Mouse (Mus musculus) heart, postnatal 0 days (tissue): ENCODE data around the gene Rbms3. TPM values are rescaled to one million over a fixed set of nuclear protein-coding genes. Genes with fewer than 3 reads are reported as not detected.

Source experiments
- ATAC-seq: fragments of 200-750 bp; cut with Nextera tagmentation; 2 replicates; pipeline ENCODE4 v1.8.0; 2017; ENCODE audit warnings: low read depth, moderate number of reproducible peaks, moderate library complexity; ENCODE audit not compliant: insufficient read depth
- DNase-seq: peaks from one replicate; pipeline ENCODE4 v3.0.0-alpha.2; 2016; ENCODE audit warnings: low spot score
- H3K27ac ChIP-seq: fragments of 300-500 bp; sonication (generic); 2 replicates; pipeline ENCODE4 v1.5.1; 2014; ENCODE audit warnings: low read depth, mild to moderate bottlenecking
- H3K27me3 ChIP-seq: fragments of 300-500 bp; sonication (generic); 2 replicates; pipeline ENCODE4 v1.6.1; 2014; ENCODE audit warnings: low read length, mixed read lengths; ENCODE audit not compliant: control insufficient read depth, insufficient read depth
- H3K36me3 ChIP-seq: fragments of 300-500 bp; sonication (generic); replicated peaks from 2 replicates; pipeline ENCODE4 v1.6.1; 2014; ENCODE audit warnings: low read length, mixed read lengths; ENCODE audit not compliant: control insufficient read depth, insufficient read depth
- H3K4me1 ChIP-seq: fragments of 300-500 bp; sonication (generic); 2 replicates; pipeline ENCODE4 v1.6.1; 2014; ENCODE audit warnings: antibody characterized with exemption; ENCODE audit not compliant: control insufficient read depth, insufficient read depth
- H3K4me2 ChIP-seq: fragments of 300-500 bp; sonication (generic); 2 replicates; pipeline ENCODE4 v1.6.1; 2014; ENCODE audit warnings: low read depth, mild to moderate bottlenecking, low read length, moderate library complexity
- H3K4me3 ChIP-seq: fragments of 300-500 bp; sonication (generic); 2 replicates; pipeline ENCODE4 v1.5.1; 2014; ENCODE audit warnings: low read depth, low read length
- H3K9ac ChIP-seq: fragments of 300-500 bp; sonication (generic); replicated peaks from 2 replicates; pipeline ENCODE4 v1.6.1; 2014; ENCODE audit warnings: low read depth, low read length, mixed read lengths
- H3K9me3 ChIP-seq: fragments of 300-500 bp; sonication (generic); replicated peaks from 2 replicates; pipeline ENCODE4 v1.6.1; 2016; ENCODE audit warnings: low read length; ENCODE audit not compliant: control insufficient read depth
- CTCF ChIP-seq: IDR thresholded peaks from 2 replicates; pipeline ENCODE4 v1.5.1; 2016; ENCODE audit warnings: antibody characterized with exemption, control low read depth, low read depth
- EP300 ChIP-seq: IDR thresholded peaks from 2 replicates; pipeline ENCODE4 v1.6.1; 2016; ENCODE audit warnings: antibody characterized with exemption, low read depth
- WGBS: fragments of 180-500 bp; shearing (Covaris S2); extraction: QIAGEN DNeasy Blood & Tissue Kit; methylation state at CpG from one replicate; pipeline ENCODE4 v1.1.7; 2014; 5-methylcytosine and 5-hydroxymethylcytosine counted together
- polyA plus RNA-seq: library from polyadenylated mRNA; unstranded; fragments of >200 nt; fragmentation: Nextera tagmentation; extraction: Ambion mirVana; gene quantifications from 2 replicates; pipeline ENCODE4 v1.2.1, GENCODE M21; 2015
- total RNA-seq: library from RNA; depleted of rRNA; stranded (reverse); fragments of >200 nt; gene quantifications from 2 replicates; pipeline ENCODE4 v1.2.3, GENCODE M21; 2014; ENCODE audit warnings: low replicate concordance

Rbms3 gene
- total and polyA plus RNA-seq, 2 experiments from 2014 or later, result 18.2 to 75.3 TPM

- H3K36me3 ChIP-seq, result no peaks in the 10 kb centered on the region
- WGBS, result 69% methylated on average over 5 of the region's 5 CpGs
- TF ChIP-seq EP300 (no peak), CTCF (no peak)
These were observed 1105.3 kb downstream of the Rbms3 start for GRCm38 (mm10) chr9:116524386-116524785.

More at GRCm38 (mm10) chr9:116524386-116524785, 1105.3 kb downstream of the Rbms3 start:
- Histone ChIP-seq H3K9ac (no peak overlapping the region), H3K9me3 (no peaks in the 10 kb centered on the region), H3K4me3 (no peak overlapping the region), H3K4me2 (no peak overlapping the region), H3K27me3 (no peaks in the 10 kb centered on the region), H3K27ac (no peak overlapping the region), H3K4me1 (no peaks in the 10 kb centered on the region)
- ATAC-seq (no peak), DNase-seq (no peak)
